Mouse (Mus musculus) heart, embryonic 14.5 days (tissue): Measurements from ENCODE around the gene Mill2. TPM values are rescaled to one million over a fixed set of nuclear protein-coding genes. Genes with fewer than 3 reads are reported as not detected.
A peak's percentile ranks its signal among the peaks of the same experiment; 100 is the strongest.

Experiments
- ATAC-seq: fragments of 200-750 bp; cut with Nextera tagmentation; 2 replicates; pipeline ENCODE4 v1.8.0; 2017; ENCODE audit warnings: low read depth, moderate TSS enrichment; ENCODE audit not compliant: insufficient number of reproducible peaks, insufficient read depth, low FRiP score
- H3K27ac ChIP-seq, 2 experiments: fragments of 200-500 bp in 1 of 2; fragments of 300-500 bp in 1 of 2; sonication (generic) in 1 of 2; replicated peaks in 1 of 2; 2 replicates each; pipeline ENCODE4 v1.5.1; 2012 to 2014; ENCODE audit warnings: low read depth in 2 of 2, low read length in 2 of 2, control low read depth in 1 of 2, mild to moderate bottlenecking in 1 of 2, mixed read lengths in 1 of 2; ENCODE audit not compliant: control insufficient read depth in 1 of 2, insufficient read depth in 1 of 2
- H3K27me3 ChIP-seq: fragments of 300-500 bp; sonication (generic); 2 replicates; pipeline ENCODE4 v1.6.1; 2014; ENCODE audit warnings: mild to moderate bottlenecking, low read length, control low read depth; ENCODE audit not compliant: control insufficient read depth, insufficient read depth
- H3K36me3 ChIP-seq: fragments of 300-500 bp; sonication (generic); 2 replicates; pipeline ENCODE4 v1.6.1; 2014; ENCODE audit warnings: mild to moderate bottlenecking, control low read depth, low read length, mixed read lengths; ENCODE audit not compliant: control insufficient read depth, insufficient read depth
- H3K4me1 ChIP-seq, 2 experiments: fragments of 200-500 bp in 1 of 2; fragments of 300-500 bp in 1 of 2; sonication (generic) in 1 of 2; 2 replicates each; pipeline ENCODE4 v1.6.1; 2012 to 2014; ENCODE audit warnings: low read length in 2 of 2, control low read depth in 1 of 2, mixed read lengths in 1 of 2; ENCODE audit not compliant: control insufficient read depth in 2 of 2, insufficient read depth in 2 of 2
- H3K4me2 ChIP-seq: fragments of 300-500 bp; sonication (generic); 2 replicates; pipeline ENCODE4 v1.6.1; 2014; ENCODE audit warnings: mild to moderate bottlenecking, low read length
- H3K4me3 ChIP-seq, 2 experiments: fragments of 200-500 bp in 1 of 2; fragments of 300-500 bp in 1 of 2; sonication (generic) in 1 of 2; 2 replicates each; pipeline ENCODE4 v1.5.1; 2012 to 2014; ENCODE audit warnings: low read length in 2 of 2, mild to moderate bottlenecking in 2 of 2, control low read depth in 1 of 2, low read depth in 1 of 2, moderate library complexity in 1 of 2; ENCODE audit not compliant: control insufficient read depth in 1 of 2, insufficient read depth in 1 of 2
- H3K9ac ChIP-seq: fragments of 300-500 bp; sonication (generic); 2 replicates; pipeline ENCODE4 v1.6.1; 2014; ENCODE audit warnings: mild to moderate bottlenecking, low read length
- H3K9me3 ChIP-seq: fragments of 300-500 bp; sonication (generic); 2 replicates; pipeline ENCODE4 v1.6.1; 2016; ENCODE audit warnings: low read length, control low read depth; ENCODE audit not compliant: control insufficient read depth
- WGBS: fragments of 180-500 bp; shearing (Covaris S2); extraction: QIAGEN DNeasy Blood & Tissue Kit; methylation state at CpG from one replicate; pipeline ENCODE4 v1.1.7; 2014; 5-methylcytosine and 5-hydroxymethylcytosine counted together
- polyA plus RNA-seq: library from polyadenylated mRNA; unstranded; fragments of >200 nt; fragmentation: Nextera tagmentation; extraction: Ambion mirVana; gene quantifications from 2 replicates; pipeline ENCODE4 v1.2.1, GENCODE M21; 2014

Gene Mill2
- polyA plus RNA-seq, 1 experiment from 2014 or later: 0.16 TPM

GRCm38 (mm10) chr7:18873253-18873652, 33.5 kb downstream of the Mill2 start:
- Histone ChIP-seq H3K9me3 (0 out of 2 replicates have a peak, but pooled peaks cover 3% of the 10 kb centered on the region), H3K4me3 (peak overlapping the region; percentile 34 to 36), H3K9ac (peak overlapping the region; percentile 59; the same call in 1 of the 2 replicates), H3K4me2 (peak overlapping the region; percentile 70), H3K4me1 (no peaks in the 10 kb centered on the region), H3K27ac (no peak overlapping the region), H3K27me3 (0 out of 2 replicates have a peak, but pooled peaks cover 5% of the 10 kb centered on the region), H3K36me3 (no peaks in the 10 kb centered on the region)
- 0% methylated on average over 10 of the region's 10 CpGs for WGBS
- peak; percentile 61; the same call in 1 of the 2 replicates for ATAC-seq

GRCm38 (mm10) chr7:18875372-18875771, 35.6 kb downstream of the Mill2 start:
- Histone ChIP-seq H3K4me3 (no peak overlapping the region), H3K4me2 (no peak overlapping the region), H3K27ac (no peak overlapping the region), H3K9ac (no peak overlapping the region), H3K27me3 (0 out of 2 replicates have a peak, but pooled peaks cover 5% of the 10 kb centered on the region), H3K36me3 (no peaks in the 10 kb centered on the region), H3K4me1 (no peaks in the 10 kb centered on the region), H3K9me3 (no peaks in the 10 kb centered on the region)
- no peak for ATAC-seq
- 77% methylated on average over 5 of the region's 5 CpGs for WGBS

DNA sequence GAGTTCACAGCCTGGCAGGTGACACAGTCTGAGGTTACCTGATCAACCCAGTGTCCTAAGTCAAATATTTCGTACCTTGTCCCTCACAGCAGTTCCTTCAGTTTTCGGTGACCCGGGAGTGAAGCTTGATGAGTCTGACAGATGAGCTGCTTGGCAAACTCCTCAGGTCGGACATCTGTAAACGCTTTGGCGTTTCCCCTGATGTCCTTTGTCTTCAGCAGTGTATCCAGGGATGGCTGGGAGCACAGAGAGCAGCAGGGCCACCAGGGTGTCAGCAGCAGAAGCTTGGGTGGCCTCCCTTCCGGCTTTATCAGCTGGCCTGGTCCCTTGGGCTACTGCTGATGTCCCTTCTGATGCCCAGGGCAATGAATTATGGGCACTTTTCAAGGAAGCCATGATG, 38.9 kb downstream of the Mill2 start:
- Histone ChIP-seq H3K9ac (no peak overlapping the region), H3K4me3 (no peak overlapping the region), H3K4me2 (no peak overlapping the region), H3K4me1 (0 out of 4 replicates have a peak, but pooled peaks cover 0 to under 1% of the 10 kb centered on the region in 2 experiments), H3K36me3 (no peaks in the 10 kb centered on the region), H3K27me3 (no peaks in the 10 kb centered on the region), H3K9me3 (no peaks in the 10 kb centered on the region), H3K27ac (no peak overlapping the region)
- ATAC-seq: no peak
- 69% methylated on average over 7 of the region's 7 CpGs for WGBS

DNA sequence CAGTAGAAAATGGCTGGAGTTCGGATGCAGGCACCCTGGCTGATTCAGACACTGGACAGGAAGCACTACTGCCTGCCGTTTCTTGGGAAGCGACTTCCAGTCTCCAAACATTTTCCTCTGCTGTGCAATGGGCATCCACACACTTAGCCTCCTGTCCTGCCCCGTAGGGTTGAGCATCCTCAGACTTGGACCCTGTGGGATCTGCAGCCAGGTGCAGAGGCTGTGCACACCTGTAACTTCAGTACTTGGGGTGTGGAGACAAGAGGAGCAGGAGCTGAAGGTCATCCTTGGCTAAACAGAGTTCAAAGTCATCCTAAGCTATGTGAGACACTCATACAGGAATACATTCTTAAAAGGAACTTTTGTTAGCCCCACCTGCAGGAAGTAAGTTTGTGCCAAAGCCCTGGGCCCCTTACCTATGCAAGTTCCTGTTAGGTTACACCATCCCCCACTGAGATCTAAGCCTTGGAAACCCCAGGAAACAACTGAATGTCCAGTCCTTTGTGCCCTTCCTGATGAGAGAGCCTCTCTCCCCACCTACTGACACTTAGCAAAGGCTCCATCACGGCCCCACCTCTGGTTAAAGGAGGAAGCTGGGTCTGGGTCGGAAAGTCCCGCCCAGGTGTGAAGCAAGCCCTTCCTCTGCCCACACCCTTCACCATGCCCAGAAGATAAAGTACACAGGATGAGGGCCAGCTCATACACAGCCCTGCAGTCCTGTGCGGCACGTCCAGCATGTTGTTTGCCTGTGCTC, 44.4 kb downstream of the Mill2 start:
- ATAC-seq: no peak
- Histone ChIP-seq H3K4me1 (0 out of 4 replicates have a peak, but pooled peaks cover 0 to 2% of the 10 kb centered on the region in 2 experiments), H3K9ac (no peak overlapping the region), H3K27ac (no peak overlapping the region), H3K36me3 (peaks cover 3% of the 10 kb centered on the region; the same call in 1 of the 2 replicates), H3K4me2 (no peak overlapping the region), H3K27me3 (no peaks in the 10 kb centered on the region), H3K9me3 (no peaks in the 10 kb centered on the region), H3K4me3 (no peak overlapping the region)
- 43% methylated on average over 9 of the region's 9 CpGs for WGBS

DNA sequence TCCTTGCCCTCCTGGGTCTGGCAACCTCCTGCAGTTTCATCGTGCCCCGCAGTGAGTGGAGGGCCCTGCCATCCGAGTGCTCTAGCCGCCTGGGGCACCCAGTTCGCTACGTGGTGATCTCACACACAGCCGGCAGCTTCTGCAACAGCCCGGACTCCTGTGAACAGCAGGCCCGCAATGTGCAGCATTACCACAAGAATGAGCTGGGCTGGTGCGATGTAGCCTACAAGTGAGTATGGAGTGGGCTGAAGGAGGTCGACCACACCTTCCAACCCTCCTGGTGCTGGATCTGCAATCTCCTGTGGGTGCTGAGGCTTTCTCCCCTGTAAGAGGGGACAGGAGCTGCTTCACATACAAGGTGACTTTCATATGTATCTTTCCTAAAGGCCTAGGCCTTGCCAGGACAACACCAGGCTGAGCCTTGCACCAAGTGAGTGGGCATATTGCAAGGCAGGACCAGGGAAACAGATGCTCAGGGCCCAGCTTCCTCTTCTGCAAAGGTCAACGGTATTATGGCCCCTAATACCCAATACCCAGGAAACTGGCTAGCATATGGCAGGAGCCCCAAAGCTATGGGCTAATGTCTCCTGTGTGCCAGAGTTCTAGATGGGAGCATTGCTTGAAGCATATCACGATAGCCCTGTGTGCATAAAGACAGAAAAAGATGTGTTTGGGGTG, 45.1 kb downstream of the Mill2 start:
- no peak overlapping the region for H3K4me2 ChIP-seq
- H3K4me3 ChIP-seq: no peak overlapping the region
- H3K27me3 ChIP-seq: no peaks in the 10 kb centered on the region
- H3K4me1 ChIP-seq: 0 out of 4 replicates have a peak, but pooled peaks cover 0 to 2% of the 10 kb centered on the region in 2 experiments
- H3K9me3 ChIP-seq: no peaks in the 10 kb centered on the region
- peaks cover 4% of the 10 kb centered on the region; the same call in 1 of the 2 replicates for H3K36me3 ChIP-seq
- no peak overlapping the region for H3K27ac ChIP-seq
- ATAC-seq: no peak
- WGBS: 53% methylated on average over 13 of the region's 13 CpGs
- no peak overlapping the region for H3K9ac ChIP-seq

DNA sequence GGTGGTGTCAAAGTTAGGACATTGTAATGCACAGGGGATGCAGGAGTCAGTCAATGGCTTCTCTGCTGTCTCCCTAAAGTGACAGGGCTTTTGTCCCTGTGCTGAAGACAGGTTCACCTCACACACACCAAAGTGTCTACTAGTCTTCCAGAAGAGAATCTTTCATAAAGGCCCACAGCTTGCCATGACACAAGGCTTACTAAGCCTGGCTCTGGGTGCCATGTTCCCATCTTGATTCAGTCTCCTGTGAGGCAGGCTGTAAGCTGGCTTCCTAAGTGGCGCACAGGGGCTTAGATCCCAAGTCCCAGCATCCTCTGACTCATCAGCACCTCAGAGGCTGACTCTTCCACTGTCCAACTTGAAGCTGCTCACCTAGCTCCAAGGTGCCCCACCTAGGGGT, 47.2 kb downstream of the Mill2 start:
- H3K9ac ChIP-seq: no peak overlapping the region

DNA sequence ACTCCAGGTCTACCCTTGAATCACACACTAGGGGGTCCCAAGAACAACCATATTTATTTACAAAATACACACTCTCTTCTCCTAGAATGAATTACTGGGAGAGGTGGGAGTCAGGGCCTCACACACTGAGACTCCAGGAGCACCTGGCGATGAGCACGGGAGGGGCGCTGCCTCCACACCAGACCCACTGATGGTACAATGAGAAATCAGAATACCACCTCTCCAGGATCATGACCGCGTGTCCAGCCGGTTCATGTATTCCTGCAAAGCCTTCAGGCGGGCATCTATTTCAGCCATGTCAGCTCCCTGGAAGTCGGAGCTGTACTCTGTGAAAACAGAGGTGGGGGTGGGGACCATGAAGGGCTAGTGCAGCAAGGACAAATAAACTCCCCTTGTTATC, 51.1 kb downstream of the Mill2 start:
- Histone ChIP-seq H3K4me3 (no peak overlapping the region), H3K36me3 (peaks cover 7% of the 10 kb centered on the region; the same call in 1 of the 2 replicates), H3K4me1 (peaks cover 6 to 20% of the 10 kb centered on the region in 2 experiments; a peak in 3 of 4 replicates), H3K27me3 (peaks cover 13% of the 10 kb centered on the region), H3K27ac (no peak overlapping the region), H3K4me2 (no peak overlapping the region), H3K9ac (no peak overlapping the region), H3K9me3 (no peaks in the 10 kb centered on the region)
- 93% methylated on average over 8 of the region's 8 CpGs for WGBS
- no peak for ATAC-seq

More for the DNA sequence above, 47.2 kb downstream of the Mill2 start:
- Histone ChIP-seq H3K4me3 (no peak overlapping the region), H3K4me2 (no peak overlapping the region), H3K9me3 (no peaks in the 10 kb centered on the region), H3K27ac (no peak overlapping the region), H3K36me3 (peaks cover 7% of the 10 kb centered on the region; the same call in 1 of the 2 replicates), H3K27me3 (no peaks in the 10 kb centered on the region), H3K4me1 (0 out of 4 replicates have a peak, but pooled peaks cover 0 to 2% of the 10 kb centered on the region in 2 experiments)
- ATAC-seq: no peak
- WGBS: 76% methylated on average over 1 of the region's 1 CpGs
